Mouse (Mus musculus): Measurements from ENCODE around the gene Fam136a. TPM values are rescaled to one million over a fixed set of nuclear protein-coding genes. Genes with fewer than 3 reads are reported as not detected.

The Fam136a gene
- total RNA-seq (2014; rRNA removed) (50.4 and 54.2 TPM in 2 replicates), polyA plus RNA-seq (2015; fragmentation: Nextera tagmentation; extraction: Ambion mirVana) (62.0 and 69.6 TPM in 2 replicates)

DNA sequence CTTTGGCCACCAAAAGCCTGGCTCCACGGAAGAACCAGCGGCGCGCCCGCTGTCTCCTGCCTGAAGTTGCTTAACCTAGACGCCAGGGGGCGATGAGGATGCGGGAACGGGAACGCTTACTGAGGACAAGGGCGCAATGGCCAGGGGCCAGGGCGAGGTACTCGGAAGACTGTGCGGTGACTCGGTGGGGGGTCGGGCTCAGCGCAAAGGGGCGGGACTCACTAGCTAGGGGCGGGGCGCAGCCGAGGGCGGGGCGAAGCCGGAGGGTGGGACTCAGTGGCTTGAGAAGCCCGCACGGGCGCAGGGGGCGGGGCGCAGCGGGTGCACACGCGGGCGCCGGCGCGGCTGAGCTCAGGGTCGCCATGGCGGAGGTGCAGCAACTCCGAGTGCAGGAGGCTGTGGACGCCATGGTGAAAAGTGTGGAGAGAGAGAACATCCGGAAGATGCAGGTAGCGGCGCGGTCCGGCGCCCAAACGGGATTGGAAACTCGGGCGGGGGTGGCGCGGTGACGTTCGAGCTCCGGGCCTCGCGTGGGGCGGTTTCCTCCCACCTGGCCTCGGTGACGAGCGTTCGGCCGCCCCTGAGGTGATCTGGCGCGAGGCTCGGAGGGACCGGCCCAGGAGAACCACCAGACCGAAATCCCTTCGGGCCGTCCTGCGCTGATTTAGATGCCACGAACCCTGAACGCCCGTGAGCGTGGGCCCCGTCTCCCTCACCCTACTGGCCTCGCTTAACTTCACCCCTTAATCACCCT lies at the start of gene Fam136a:
Gene Fam136a (plus strand): TSS at position 276 of the 754 bp plus-strand sequence.
- ATAC-seq (ENCODE audit: low FRiP score): peak; percentile 91
- TF ChIP-seq CTCF (IDR thresholded peaks at IDR 0.05): peak; percentile 96
- WGBS: under 1% methylated on average over 51 of the region's 76 CpGs
- no peaks in the 10 kb centered on the region for H3K27me3 ChIP-seq (ENCODE audit: insufficient read depth, low read length)
- peak within 1 kb of the TSS; percentile 86 for H3K27ac ChIP-seq (ENCODE audit: low read depth, low read length)
- no peaks in the 10 kb centered on the region for H3K9me3 ChIP-seq (ENCODE audit: low read length)
- peak within 1 kb of the TSS; percentile 58 for H3K4me3 ChIP-seq (ENCODE audit: low read depth, low read length)
- H3K4me1 ChIP-seq (ENCODE audit: insufficient read depth, low read length): peaks cover 2% of the 10 kb centered on the region; the same call in 1 of the 2 replicates
- H3K9ac ChIP-seq (replicated peaks; ENCODE audit: low read length, poor library complexity, severe bottlenecking): peak within 1 kb of the TSS; percentile 79
- DNase-seq (ENCODE audit: low spot score): peak; percentile 98
- peaks cover 7% of the 10 kb centered on the region for H3K36me3 ChIP-seq (ENCODE audit: insufficient read depth, low read length)
- peak within 1 kb of the TSS; percentile 87 for H3K4me2 ChIP-seq (ENCODE audit: low read depth, low read length, poor library complexity, severe bottlenecking)

GRCm38 (mm10) chr6:86317066-86317465 lies 48.4 kb upstream of the Fam136a start:
- Histone ChIP-seq H3K9me3 (ENCODE audit: low read length) (no peaks in the 10 kb centered on the region), H3K4me3 (ENCODE audit: low read depth, low read length) (no peak overlapping the region), H3K4me2 (ENCODE audit: low read depth, low read length, poor library complexity, severe bottlenecking) (no peak overlapping the region), H3K36me3 (ENCODE audit: insufficient read depth, low read length) (no peaks in the 10 kb centered on the region), H3K27me3 (ENCODE audit: insufficient read depth, low read length) (no peaks in the 10 kb centered on the region), H3K27ac (ENCODE audit: low read depth, low read length) (no peak overlapping the region), H3K4me1 (ENCODE audit: insufficient read depth, low read length) (no peaks in the 10 kb centered on the region), H3K9ac (replicated peaks; ENCODE audit: low read length, poor library complexity, severe bottlenecking) (no peak overlapping the region)
- no peak for DNase-seq (ENCODE audit: low spot score)
- 72% methylated on average over 1 of the region's 1 CpGs for WGBS
- no peak for TF ChIP-seq CTCF (IDR thresholded peaks at IDR 0.05)
- ATAC-seq (ENCODE audit: low FRiP score): no peak

DNA sequence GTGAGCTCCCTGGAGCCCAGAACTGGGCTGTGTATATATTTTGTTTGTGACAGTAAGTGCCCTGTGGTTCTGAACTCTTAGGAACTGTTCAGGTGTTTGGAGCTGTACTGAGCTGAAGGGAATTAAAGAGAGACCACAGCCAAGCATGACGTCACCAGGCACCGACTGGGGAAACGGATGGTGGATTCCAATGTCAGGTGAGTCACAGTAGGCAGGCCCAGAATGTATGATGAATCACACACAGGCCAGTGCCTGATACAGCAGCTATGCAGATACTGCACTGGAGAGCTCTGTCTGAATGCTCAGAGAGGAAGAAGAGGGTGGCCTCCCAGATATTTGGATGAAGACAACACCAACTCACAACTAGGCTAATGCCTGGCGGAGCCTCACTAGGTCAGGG lies 46.6 kb upstream of the Fam136a start:
- 84% methylated on average over 4 of the region's 4 CpGs for WGBS
- no peaks in the 10 kb centered on the region for H3K4me1 ChIP-seq (ENCODE audit: insufficient read depth, low read length)
- H3K4me2 ChIP-seq (ENCODE audit: low read depth, low read length, poor library complexity, severe bottlenecking): no peak overlapping the region
- H3K27me3 ChIP-seq (ENCODE audit: insufficient read depth, low read length): no peaks in the 10 kb centered on the region
- ATAC-seq (ENCODE audit: low FRiP score): no peak
- no peak for TF ChIP-seq CTCF (IDR thresholded peaks at IDR 0.05)
- H3K4me3 ChIP-seq (ENCODE audit: low read depth, low read length): no peak overlapping the region
- no peak overlapping the region for H3K9ac ChIP-seq (replicated peaks; ENCODE audit: low read length, poor library complexity, severe bottlenecking)
- no peak overlapping the region for H3K27ac ChIP-seq (ENCODE audit: low read depth, low read length)
- DNase-seq (ENCODE audit: low spot score): no peak
- H3K9me3 ChIP-seq (ENCODE audit: low read length): no peaks in the 10 kb centered on the region
- H3K36me3 ChIP-seq (ENCODE audit: insufficient read depth, low read length): no peaks in the 10 kb centered on the region

- DNase-seq (ENCODE audit: low spot score) (no peak), ATAC-seq (ENCODE audit: low FRiP score) (no peak)
- no peaks in the 10 kb centered on the region for H3K27me3 ChIP-seq (ENCODE audit: insufficient read depth, low read length)
- no peaks in the 10 kb centered on the region for H3K9me3 ChIP-seq (ENCODE audit: low read length)
- H3K4me2 ChIP-seq (ENCODE audit: low read depth, low read length, poor library complexity, severe bottlenecking): no peak overlapping the region
- H3K36me3 ChIP-seq (ENCODE audit: insufficient read depth, low read length): no peaks in the 10 kb centered on the region
- no peak overlapping the region for H3K9ac ChIP-seq (replicated peaks; ENCODE audit: low read length, poor library complexity, severe bottlenecking)
- no peak for TF ChIP-seq CTCF (IDR thresholded peaks at IDR 0.05)
- H3K4me3 ChIP-seq (ENCODE audit: low read depth, low read length): no peak overlapping the region
- H3K27ac ChIP-seq (ENCODE audit: low read depth, low read length): no peak overlapping the region
- H3K4me1 ChIP-seq (ENCODE audit: insufficient read depth, low read length): no peaks in the 10 kb centered on the region
- 85% methylated on average over 5 of the region's 5 CpGs for WGBS
These were observed 43.3 kb upstream of the Fam136a start for GRCm38 (mm10) chr6:86322031-86322563.

DNA sequence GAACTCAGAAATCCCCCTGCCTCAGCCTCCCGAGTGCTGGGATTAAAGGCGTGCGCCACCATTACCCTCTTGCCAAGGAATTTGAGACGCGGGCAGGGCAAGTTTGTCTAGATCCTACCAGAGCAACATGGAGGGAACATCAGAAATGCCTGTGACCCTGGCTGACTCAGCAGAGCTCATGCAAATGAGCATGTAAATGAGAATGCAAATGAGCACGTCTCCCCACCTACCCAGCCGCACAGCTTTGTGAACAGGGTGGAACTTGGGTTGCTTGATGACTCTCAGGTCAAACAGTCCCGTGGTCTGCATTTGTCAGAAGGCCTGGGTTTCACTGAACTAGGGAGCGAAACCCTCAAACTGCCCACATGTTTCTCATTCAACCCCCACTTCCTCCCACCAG lies 42.5 kb upstream of the Fam136a start:
- TF ChIP-seq CTCF (IDR thresholded peaks at IDR 0.05): no peak
- H3K36me3 ChIP-seq (ENCODE audit: insufficient read depth, low read length): no peaks in the 10 kb centered on the region
- no peak overlapping the region for H3K9ac ChIP-seq (replicated peaks; ENCODE audit: low read length, poor library complexity, severe bottlenecking)
- H3K27me3 ChIP-seq (ENCODE audit: insufficient read depth, low read length): no peaks in the 10 kb centered on the region
- H3K4me3 ChIP-seq (ENCODE audit: low read depth, low read length): no peak overlapping the region
- H3K4me2 ChIP-seq (ENCODE audit: low read depth, low read length, poor library complexity, severe bottlenecking): no peak overlapping the region
- DNase-seq (ENCODE audit: low spot score): no peak
- H3K4me1 ChIP-seq (ENCODE audit: insufficient read depth, low read length): no peaks in the 10 kb centered on the region
- no peak overlapping the region for H3K27ac ChIP-seq (ENCODE audit: low read depth, low read length)
- no peaks in the 10 kb centered on the region for H3K9me3 ChIP-seq (ENCODE audit: low read length)
- WGBS: 86% methylated on average over 9 of the region's 9 CpGs
- no peak for ATAC-seq (ENCODE audit: low FRiP score)

GRCm38 (mm10) chr6:86324400-86324799 lies 41.0 kb upstream of the Fam136a start:
- no peak overlapping the region for H3K27ac ChIP-seq (ENCODE audit: low read depth, low read length)
- H3K9me3 ChIP-seq (ENCODE audit: low read length): no peaks in the 10 kb centered on the region
- H3K4me1 ChIP-seq (ENCODE audit: insufficient read depth, low read length): no peaks in the 10 kb centered on the region
- TF ChIP-seq CTCF (IDR thresholded peaks at IDR 0.05): no peak
- no peaks in the 10 kb centered on the region for H3K36me3 ChIP-seq (ENCODE audit: insufficient read depth, low read length)
- no peak overlapping the region for H3K9ac ChIP-seq (replicated peaks; ENCODE audit: low read length, poor library complexity, severe bottlenecking)
- DNase-seq (ENCODE audit: low spot score): no peak
- H3K4me3 ChIP-seq (ENCODE audit: low read depth, low read length): no peak overlapping the region
- no peak overlapping the region for H3K4me2 ChIP-seq (ENCODE audit: low read depth, low read length, poor library complexity, severe bottlenecking)
- H3K27me3 ChIP-seq (ENCODE audit: insufficient read depth, low read length): no peaks in the 10 kb centered on the region
- WGBS: 66% methylated on average over 3 of the region's 3 CpGs
- no peak for ATAC-seq (ENCODE audit: low FRiP score)

Data from midbrain, postnatal 0 days (tissue).